Mouse (Mus musculus): ENCODE results near the gene Klk1b1. TPM values are rescaled to one million over a fixed set of nuclear protein-coding genes. Genes with fewer than 3 reads are reported as not detected.

The Klk1b1 gene
- not detected in 2 replicates for polyA plus RNA-seq (2014; fragmentation: Nextera tagmentation; extraction: Ambion mirVana)

- Histone ChIP-seq H3K4me2 (ENCODE audit: low read length) (no peak within 1 kb of the TSS), H3K4me3 (replicated peaks; ENCODE audit: low read depth, low read length) (no peak within 1 kb of the TSS), H3K4me1 (ENCODE audit: control insufficient read depth, insufficient read depth, low read length) (no peaks in the 10 kb centered on the region), H3K27ac (replicated peaks; ENCODE audit: low read depth, low read length) (no peak within 1 kb of the TSS), H3K9me3 (ENCODE audit: control insufficient read depth, low read length) (no peaks in the 10 kb centered on the region), H3K36me3 (ENCODE audit: control insufficient read depth, insufficient read depth, low read length) (no peaks in the 10 kb centered on the region), H3K9ac (replicated peaks; ENCODE audit: low read length) (no peak within 1 kb of the TSS), H3K27me3 (ENCODE audit: control insufficient read depth, insufficient read depth, low read length) (no peaks in the 10 kb centered on the region)
- 65% methylated on average over 3 of the region's 3 CpGs for WGBS
- no peak for DNase-seq
- no peak for ATAC-seq (ENCODE audit: low FRiP score, low TSS enrichment)
Measured at GRCm38 (mm10) chr7:43966451-43966850, at the start of gene Klk1b1. Klk1b1 (plus strand) TSS chr7:43966751.

GRCm38 (mm10) chr7:43918426-43918825 is 48.1 kb upstream of the Klk1b1 start:
- no peak overlapping the region for H3K4me2 ChIP-seq (ENCODE audit: low read length)
- no peak for ATAC-seq (ENCODE audit: low FRiP score, low TSS enrichment)
- no peaks in the 10 kb centered on the region for H3K27me3 ChIP-seq (ENCODE audit: control insufficient read depth, insufficient read depth, low read length)
- 88% methylated on average over 13 of the region's 13 CpGs for WGBS
- no peak overlapping the region for H3K27ac ChIP-seq (replicated peaks; ENCODE audit: low read depth, low read length)
- H3K9ac ChIP-seq (replicated peaks; ENCODE audit: low read length): no peak overlapping the region
- no peak for DNase-seq
- H3K36me3 ChIP-seq (ENCODE audit: control insufficient read depth, insufficient read depth, low read length): no peaks in the 10 kb centered on the region
- no peak overlapping the region for H3K4me3 ChIP-seq (replicated peaks; ENCODE audit: low read depth, low read length)
- H3K9me3 ChIP-seq (ENCODE audit: control insufficient read depth, low read length): no peaks in the 10 kb centered on the region
- H3K4me1 ChIP-seq (ENCODE audit: control insufficient read depth, insufficient read depth, low read length): no peaks in the 10 kb centered on the region

- H3K9me3 ChIP-seq (ENCODE audit: control insufficient read depth, low read length): no peaks in the 10 kb centered on the region
- H3K4me1 ChIP-seq (ENCODE audit: control insufficient read depth, insufficient read depth, low read length): no peaks in the 10 kb centered on the region
- no peaks in the 10 kb centered on the region for H3K36me3 ChIP-seq (ENCODE audit: control insufficient read depth, insufficient read depth, low read length)
- no peak overlapping the region for H3K9ac ChIP-seq (replicated peaks; ENCODE audit: low read length)
- WGBS: 78% methylated on average over 8 of the region's 8 CpGs
- no peak overlapping the region for H3K27ac ChIP-seq (replicated peaks; ENCODE audit: low read depth, low read length)
- H3K27me3 ChIP-seq (ENCODE audit: control insufficient read depth, insufficient read depth, low read length): no peaks in the 10 kb centered on the region
- no peak overlapping the region for H3K4me2 ChIP-seq (ENCODE audit: low read length)
- ATAC-seq (ENCODE audit: low FRiP score, low TSS enrichment) (no peak), DNase-seq (no peak)
- H3K4me3 ChIP-seq (replicated peaks; ENCODE audit: low read depth, low read length): no peak overlapping the region
Measured at GRCm38 (mm10) chr7:43918871-43919270, 47.7 kb upstream of the Klk1b1 start.

- ATAC-seq (ENCODE audit: low FRiP score, low TSS enrichment) (peak; percentile 85), DNase-seq (peak; percentile 84)
- 32% methylated on average over 14 of the region's 14 CpGs for WGBS
- H3K9ac ChIP-seq (replicated peaks; ENCODE audit: low read length): no peak overlapping the region
- no peaks in the 10 kb centered on the region for H3K27me3 ChIP-seq (ENCODE audit: control insufficient read depth, insufficient read depth, low read length)
- H3K4me2 ChIP-seq (ENCODE audit: low read length): no peak overlapping the region
- H3K27ac ChIP-seq (replicated peaks; ENCODE audit: low read depth, low read length): no peak overlapping the region
- H3K36me3 ChIP-seq (ENCODE audit: control insufficient read depth, insufficient read depth, low read length): no peaks in the 10 kb centered on the region
- no peaks in the 10 kb centered on the region for H3K9me3 ChIP-seq (ENCODE audit: control insufficient read depth, low read length)
- H3K4me3 ChIP-seq (replicated peaks; ENCODE audit: low read depth, low read length): no peak overlapping the region
- H3K4me1 ChIP-seq (ENCODE audit: control insufficient read depth, insufficient read depth, low read length): no peaks in the 10 kb centered on the region
Measured at GRCm38 (mm10) chr7:43919559-43920451, 46.7 kb upstream of the Klk1b1 start.

- no peak for ATAC-seq (ENCODE audit: low FRiP score, low TSS enrichment)
- no peak overlapping the region for H3K27ac ChIP-seq (replicated peaks; ENCODE audit: low read depth, low read length)
- no peak overlapping the region for H3K4me2 ChIP-seq (ENCODE audit: low read length)
- H3K9ac ChIP-seq (replicated peaks; ENCODE audit: low read length): no peak overlapping the region
- no peaks in the 10 kb centered on the region for H3K27me3 ChIP-seq (ENCODE audit: control insufficient read depth, insufficient read depth, low read length)
- WGBS: 87% methylated on average over 3 of the region's 3 CpGs
- no peaks in the 10 kb centered on the region for H3K4me1 ChIP-seq (ENCODE audit: control insufficient read depth, insufficient read depth, low read length)
- no peaks in the 10 kb centered on the region for H3K9me3 ChIP-seq (ENCODE audit: control insufficient read depth, low read length)
- no peak overlapping the region for H3K4me3 ChIP-seq (replicated peaks; ENCODE audit: low read depth, low read length)
- no peak for DNase-seq
- no peaks in the 10 kb centered on the region for H3K36me3 ChIP-seq (ENCODE audit: control insufficient read depth, insufficient read depth, low read length)
Measured at GRCm38 (mm10) chr7:43920582-43920981, 46.0 kb upstream of the Klk1b1 start.

GRCm38 (mm10) chr7:43921087-43921486 is 45.5 kb upstream of the Klk1b1 start:
- Histone ChIP-seq H3K4me1 (ENCODE audit: control insufficient read depth, insufficient read depth, low read length) (no peaks in the 10 kb centered on the region), H3K4me3 (replicated peaks; ENCODE audit: low read depth, low read length) (no peak overlapping the region), H3K36me3 (ENCODE audit: control insufficient read depth, insufficient read depth, low read length) (no peaks in the 10 kb centered on the region), H3K4me2 (ENCODE audit: low read length) (no peak overlapping the region), H3K27ac (replicated peaks; ENCODE audit: low read depth, low read length) (no peak overlapping the region), H3K9me3 (ENCODE audit: control insufficient read depth, low read length) (no peaks in the 10 kb centered on the region), H3K9ac (replicated peaks; ENCODE audit: low read length) (no peak overlapping the region), H3K27me3 (ENCODE audit: control insufficient read depth, insufficient read depth, low read length) (no peaks in the 10 kb centered on the region)
- ATAC-seq (ENCODE audit: low FRiP score, low TSS enrichment): no peak
- no peak for DNase-seq
- 91% methylated on average over 6 of the region's 6 CpGs for WGBS

- Histone ChIP-seq H3K27me3 (ENCODE audit: control insufficient read depth, insufficient read depth, low read length) (no peaks in the 10 kb centered on the region), H3K9me3 (ENCODE audit: control insufficient read depth, low read length) (no peaks in the 10 kb centered on the region), H3K27ac (replicated peaks; ENCODE audit: low read depth, low read length) (no peak overlapping the region), H3K9ac (replicated peaks; ENCODE audit: low read length) (no peak overlapping the region), H3K4me2 (ENCODE audit: low read length) (no peak overlapping the region), H3K4me3 (replicated peaks; ENCODE audit: low read depth, low read length) (no peak overlapping the region), H3K36me3 (ENCODE audit: control insufficient read depth, insufficient read depth, low read length) (no peaks in the 10 kb centered on the region), H3K4me1 (ENCODE audit: control insufficient read depth, insufficient read depth, low read length) (no peaks in the 10 kb centered on the region)
- DNase-seq (no peak), ATAC-seq (ENCODE audit: low FRiP score, low TSS enrichment) (no peak)
- WGBS: 86% methylated on average over 2 of the region's 2 CpGs
Measured at GRCm38 (mm10) chr7:43921941-43922340, 44.6 kb upstream of the Klk1b1 start.

- Histone ChIP-seq H3K9ac (replicated peaks; ENCODE audit: low read length) (no peak overlapping the region), H3K36me3 (ENCODE audit: control insufficient read depth, insufficient read depth, low read length) (no peaks in the 10 kb centered on the region), H3K4me3 (replicated peaks; ENCODE audit: low read depth, low read length) (no peak overlapping the region), H3K4me2 (ENCODE audit: low read length) (no peak overlapping the region), H3K27me3 (ENCODE audit: control insufficient read depth, insufficient read depth, low read length) (no peaks in the 10 kb centered on the region), H3K27ac (replicated peaks; ENCODE audit: low read depth, low read length) (no peak overlapping the region), H3K9me3 (ENCODE audit: control insufficient read depth, low read length) (no peaks in the 10 kb centered on the region), H3K4me1 (ENCODE audit: control insufficient read depth, insufficient read depth, low read length) (no peaks in the 10 kb centered on the region)
- DNase-seq (peak; percentile 19), ATAC-seq (ENCODE audit: low FRiP score, low TSS enrichment) (no peak)
- WGBS: 64% methylated on average over 5 of the region's 5 CpGs
Measured at GRCm38 (mm10) chr7:43925985-43926384, 40.6 kb upstream of the Klk1b1 start.

GRCm38 (mm10) chr7:43928521-43928920 is 38.0 kb upstream of the Klk1b1 start:
- H3K4me1 ChIP-seq (ENCODE audit: control insufficient read depth, insufficient read depth, low read length): no peaks in the 10 kb centered on the region
- H3K4me3 ChIP-seq (replicated peaks; ENCODE audit: low read depth, low read length): no peak overlapping the region
- no peaks in the 10 kb centered on the region for H3K9me3 ChIP-seq (ENCODE audit: control insufficient read depth, low read length)
- no peaks in the 10 kb centered on the region for H3K27me3 ChIP-seq (ENCODE audit: control insufficient read depth, insufficient read depth, low read length)
- H3K9ac ChIP-seq (replicated peaks; ENCODE audit: low read length): no peak overlapping the region
- ATAC-seq (ENCODE audit: low FRiP score, low TSS enrichment) (no peak), DNase-seq (peak; percentile 23)
- no peak overlapping the region for H3K4me2 ChIP-seq (ENCODE audit: low read length)
- no peaks in the 10 kb centered on the region for H3K36me3 ChIP-seq (ENCODE audit: control insufficient read depth, insufficient read depth, low read length)
- WGBS: 48% methylated on average over 4 of the region's 4 CpGs
- no peak overlapping the region for H3K27ac ChIP-seq (replicated peaks; ENCODE audit: low read depth, low read length)
